Mouse (Mus musculus) colon, adult 2 months (tissue): Measurements from ENCODE around the gene Gdf9. TPM values are rescaled to one million over a fixed set of nuclear protein-coding genes. Genes with fewer than 3 reads are reported as not detected.

Experiments
- polyA plus RNA-seq: library from polyadenylated mRNA; depleted of rRNA; stranded (reverse); fragments of >200 nt; gene quantifications from 2 replicates; pipeline ENCODE4 v1.2.3, GENCODE M21; 2012; rRNA removed

The Gdf9 gene
- 0.29 and 0.31 TPM in 2 replicates for polyA plus RNA-seq

DNA sequence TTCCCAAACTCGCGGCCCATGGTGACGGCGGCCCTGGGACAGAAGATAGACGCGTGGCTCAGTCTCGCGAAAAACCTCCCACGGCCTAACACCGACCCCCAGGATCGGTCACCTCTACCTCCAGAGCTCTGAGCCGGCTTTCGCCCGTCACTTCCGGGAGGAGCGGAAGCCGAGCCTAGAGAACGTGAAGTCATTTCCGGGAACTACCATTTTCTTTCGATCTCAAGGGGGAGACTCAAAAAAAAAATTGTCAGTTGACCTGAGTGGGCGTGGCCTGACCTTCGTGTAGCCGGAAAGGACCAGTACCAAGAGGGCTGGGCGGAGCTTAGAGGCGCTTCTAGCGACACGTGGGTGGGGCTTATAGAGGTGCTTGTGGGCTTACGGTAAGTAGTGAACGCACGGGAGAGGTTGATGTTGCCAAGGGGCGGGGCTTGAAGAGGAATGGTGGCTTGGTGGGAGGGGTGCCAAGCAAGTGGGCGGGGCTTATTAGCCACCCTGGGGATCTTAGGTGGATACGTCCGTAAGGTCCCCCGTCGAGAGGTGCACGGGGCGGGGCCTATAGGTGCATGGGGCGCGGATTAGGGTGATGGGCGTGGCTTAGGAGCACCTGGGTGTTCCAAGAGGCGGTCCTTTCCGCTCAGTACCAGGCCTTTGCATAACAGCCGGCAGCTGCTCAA is at the start of gene Gdf9, which contains the start of gene Uqcrq:
TSS of gene Gdf9 (plus strand) at position 354 of the 677 bp plus-strand sequence.
TSS of gene Uqcrq (minus strand) at position 162 of the 677 bp plus-strand sequence.

DNA sequence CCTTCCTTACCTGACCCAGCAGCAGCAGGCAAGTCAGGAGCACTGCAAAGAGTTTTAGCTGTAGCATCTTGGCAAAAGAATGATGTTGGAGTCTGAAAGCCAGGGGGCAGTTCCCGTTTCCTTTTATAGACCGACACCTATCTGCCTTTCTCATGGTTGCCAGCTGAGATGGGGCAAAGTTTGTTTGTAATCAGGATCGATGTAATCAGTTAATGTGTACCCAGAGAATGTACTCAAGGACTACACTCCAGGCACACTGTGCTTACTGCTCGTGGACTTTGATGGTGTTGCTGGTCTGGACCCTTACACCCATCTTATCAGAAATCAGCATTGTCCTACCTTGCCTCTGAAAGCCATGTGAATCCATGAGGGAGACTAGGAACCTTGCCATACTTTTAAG is 7.8 kb upstream of the Gdf9 start, which contains the start of gene Leap2:
TSS of gene Leap2 (minus strand) at position 135 of the 400 bp plus-strand sequence.

DNA sequence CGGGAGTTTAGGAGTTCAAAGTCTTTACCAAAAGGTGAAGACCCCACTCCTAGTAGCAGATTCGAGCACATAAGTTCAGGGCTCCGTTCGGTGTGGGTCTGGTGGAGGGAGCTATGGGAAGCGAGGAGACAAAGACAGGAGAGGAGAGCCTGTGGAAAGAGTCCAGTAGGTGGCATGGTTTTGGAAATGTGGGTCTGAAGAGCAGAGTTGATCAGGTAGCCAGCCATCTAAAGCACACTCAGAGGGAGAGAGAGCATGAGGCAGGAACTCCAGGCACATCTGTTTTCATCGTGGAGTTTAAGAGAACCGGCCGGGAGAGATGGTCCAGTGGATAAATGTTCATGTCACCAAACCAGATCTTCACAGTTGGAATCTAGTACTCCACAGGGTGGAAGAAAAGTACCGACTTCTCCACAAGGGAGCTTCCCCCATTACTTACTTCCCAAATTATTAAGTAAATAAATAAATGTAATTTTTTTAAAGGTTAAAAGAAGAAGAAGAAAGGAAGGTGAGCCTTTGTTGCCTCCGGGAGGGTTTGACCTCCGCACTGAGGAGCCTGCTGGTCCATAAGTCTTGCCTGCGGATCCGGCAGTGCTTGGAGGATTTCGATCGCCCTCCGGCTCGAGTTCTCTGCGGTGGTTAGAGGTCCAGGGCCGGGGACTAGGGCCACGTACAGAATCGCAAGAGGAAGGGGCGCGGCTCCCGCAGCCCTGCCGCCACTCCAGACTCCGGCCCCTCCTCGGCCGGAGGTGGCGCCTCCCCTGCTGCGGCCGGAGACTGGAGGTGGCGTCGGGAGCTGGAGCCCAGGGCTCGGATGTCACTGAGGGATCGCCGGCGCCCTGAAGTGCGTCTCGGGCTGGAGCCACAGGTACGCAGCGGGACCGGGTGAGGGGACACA is 25.9 kb downstream of the Gdf9 start, which contains the start of the genes Gm10447 and Shroom1:
TSS of gene Gm10447 (minus strand) at position 637 of the 898 bp plus-strand sequence.
TSS of gene Shroom1 (plus strand) at position 732 of the 898 bp plus-strand sequence.

DNA sequence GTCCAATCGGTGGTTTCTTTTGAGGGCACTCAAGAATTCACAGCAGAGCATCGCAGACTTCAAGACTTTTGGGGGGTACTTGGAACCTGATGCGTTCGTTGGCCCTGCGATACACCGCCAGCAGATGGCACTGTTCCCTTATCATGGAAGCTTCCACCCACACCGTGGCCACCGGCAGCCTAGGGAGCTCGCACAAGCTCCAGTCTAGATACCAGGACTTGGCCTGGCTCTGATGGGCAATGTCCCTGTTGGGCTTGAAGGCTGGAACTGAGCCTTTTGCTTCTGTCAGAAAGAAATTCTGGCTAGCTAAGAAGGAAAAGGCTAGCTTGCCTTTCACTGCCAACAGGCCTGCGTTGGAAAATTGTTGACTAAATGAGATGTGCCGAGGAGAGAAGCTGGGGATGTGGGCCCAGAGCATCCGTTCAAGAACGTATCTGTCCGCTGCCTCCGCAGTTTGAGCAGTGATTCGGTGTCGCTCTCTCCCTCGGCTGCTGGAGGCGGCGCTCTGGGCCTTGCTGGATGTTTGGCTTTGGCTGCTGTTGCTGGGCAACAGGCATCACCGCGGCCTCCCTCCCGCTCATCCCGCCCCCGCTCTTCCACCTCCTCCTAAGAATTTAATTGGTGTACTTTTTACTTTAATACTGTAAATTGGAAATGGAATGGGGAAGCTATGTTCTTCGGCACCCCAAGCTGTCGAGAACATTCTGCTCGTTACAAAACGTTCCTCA is 39.3 kb downstream of the Gdf9 start, which contains the start of gene Gm9837:
TSS of gene Gm9837 (minus strand) at position 512 of the 728 bp plus-strand sequence.

DNA sequence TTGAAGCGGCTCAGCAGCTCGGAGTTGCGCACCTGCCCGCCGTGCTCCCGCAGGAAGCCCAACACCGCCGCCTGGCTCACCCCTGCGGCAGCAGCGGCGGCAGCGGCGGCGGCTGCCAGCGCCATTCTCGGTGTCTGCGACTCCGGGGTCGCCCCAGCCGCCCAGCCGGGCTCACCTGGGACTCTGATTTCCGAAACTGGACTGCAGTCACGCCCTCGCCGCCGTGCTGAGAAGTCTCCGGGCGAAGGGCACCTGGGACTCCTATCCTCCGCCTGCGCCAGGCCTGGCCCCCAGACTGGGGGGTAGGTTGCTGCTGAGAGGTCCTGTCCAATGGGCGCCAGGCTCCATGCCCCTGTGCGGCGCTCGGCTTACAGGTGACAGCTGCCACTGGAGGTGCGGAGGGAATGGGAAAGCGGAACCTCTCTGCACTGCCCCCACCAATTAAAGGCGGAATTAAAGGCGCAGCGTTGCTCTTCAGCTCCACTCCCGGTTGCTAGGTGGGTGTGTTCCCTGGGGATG is 49.0 kb downstream of the Gdf9 start, which contains the start of the genes Gm9945 and Sowaha:
TSS of gene Gm9945 (plus strand) at position 384 of the 519 bp plus-strand sequence.
TSS of gene Sowaha (minus strand) at position 492 of the 519 bp plus-strand sequence.

Other genes starting within 250 kb of the Gdf9 start
- 23.3 and 28.7 TPM in 2 replicates for gene Hspa4, start 130.6 kb upstream of the Gdf9 start, polyA plus RNA-seq
- 2.2 and 2.7 TPM in 2 replicates for gene Zcchc10, start 106.3 kb upstream of the Gdf9 start, polyA plus RNA-seq
- gene Aff4, start 80.2 kb upstream of the Gdf9 start, polyA plus RNA-seq: 8.9 and 9.2 TPM in 2 replicates
- not detected in 2 replicates for gene Leap2, start 7.9 kb upstream of the Gdf9 start, polyA plus RNA-seq
- gene Uqcrq, start 192 bp upstream of the Gdf9 start, polyA plus RNA-seq: 626 and 825 TPM in 2 replicates
- 0.06 and 0.22 TPM in 2 replicates for gene Gm10447, start 26.1 kb downstream of the Gdf9 start, polyA plus RNA-seq
- gene Shroom1, start 26.2 kb downstream of the Gdf9 start, polyA plus RNA-seq: 1.8 and 2.1 TPM in 2 replicates
- gene Gm9837, start 39.5 kb downstream of the Gdf9 start, polyA plus RNA-seq: not detected in 2 replicates
- not detected in 2 replicates for gene Gm9945, start 49.1 kb downstream of the Gdf9 start, polyA plus RNA-seq
- 2.0 and 2.2 TPM in 2 replicates for gene Sowaha, start 49.3 kb downstream of the Gdf9 start, polyA plus RNA-seq
- 23.9 and 26.4 TPM in 2 replicates for gene Sept8, start 88.2 kb downstream of the Gdf9 start, polyA plus RNA-seq
- gene Kif3a, start 136.4 kb downstream of the Gdf9 start, polyA plus RNA-seq: 1.8 and 2.5 TPM in 2 replicates
- gene Il4, start 187.6 kb downstream of the Gdf9 start, polyA plus RNA-seq: not detected in 2 replicates
- gene Il13, start 203.7 kb downstream of the Gdf9 start, polyA plus RNA-seq: not detected in 2 replicates